Mouse (Mus musculus): ENCODE data around the gene Ccer2. TPM values are rescaled to one million over a fixed set of nuclear protein-coding genes. Genes with fewer than 3 reads are reported as not detected.

Ccer2 gene
- total RNA-seq, 1 experiment = not detected

DNA sequence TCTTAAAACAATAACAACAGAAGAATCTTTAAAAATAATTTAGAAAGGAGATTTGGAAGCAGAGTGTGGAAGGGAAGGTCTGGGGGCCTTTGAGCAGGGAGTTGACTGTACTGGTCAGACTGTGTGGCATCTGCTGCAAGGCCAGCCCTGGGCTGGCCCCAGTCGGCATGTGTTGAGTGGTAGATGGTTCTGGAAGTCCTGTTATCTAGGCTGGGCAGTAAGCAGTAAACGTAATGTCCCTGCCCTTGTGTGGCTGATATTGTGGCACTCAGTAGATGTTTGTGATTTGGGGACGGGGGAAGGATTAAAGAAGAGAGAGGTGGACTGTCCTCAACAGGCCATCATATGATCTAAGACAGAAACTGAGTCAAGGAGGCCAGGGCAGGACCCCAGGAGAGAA lies 14.3 kb downstream of the Ccer2 start:
- H3K9me3 ChIP-seq (ENCODE audit: control insufficient read depth, insufficient read depth, low read depth, low read length) = no peaks in the 10 kb centered on the region
- H3K4me3 ChIP-seq (ENCODE audit: insufficient read depth in 1 of 2, low read depth in 1 of 2, low read length in 2 of 2, poor library complexity in 1 of 2, severe bottlenecking in 1 of 2) = no peak overlapping the region
- H3K9ac ChIP-seq (ENCODE audit: insufficient read depth, low read depth, low read length, poor library complexity, severe bottlenecking) = no peak overlapping the region
- TF ChIP-seq ZNF384 (IDR thresholded peaks at IDR 0.05; ENCODE audit: low read depth, low read length) = no peak
- no peak for TF ChIP-seq CHD2 (IDR thresholded peaks at IDR 0.05; ENCODE audit: low read depth, low read length)
- TF ChIP-seq MAFK (IDR thresholded peaks at IDR 0.05; ENCODE audit: insufficient read depth, low read depth, low read length) = no peak
- TF ChIP-seq ZC3H11A (IDR thresholded peaks at IDR 0.05; ENCODE audit: borderline replicate concordance, low read depth, low read length) = no peak
- TF ChIP-seq HCFC1 (IDR thresholded peaks at IDR 0.05; ENCODE audit: borderline replicate concordance, insufficient read depth, low read length) = no peak
- in situ Hi-C loops (cut with MboI; ENCODE audit: low sequenced_read_pairs in 2 of 2, unreplicated experiment in 2 of 2) = no loop called here
- no peak for DNase-seq (ENCODE audit: low read depth, low spot score)
- H3K36me3 ChIP-seq (ENCODE audit: control insufficient read depth, insufficient read depth, low read length, poor library complexity, severe bottlenecking) = no peaks in the 10 kb centered on the region
- no peak overlapping the region for H3K27ac ChIP-seq (ENCODE audit: insufficient read depth, low read depth, low read length, poor library complexity, severe bottlenecking)
- H3K4me1 ChIP-seq (ENCODE audit: control insufficient read depth in 2 of 2, insufficient read depth in 2 of 2, low read length in 2 of 2, poor library complexity in 1 of 2) = peaks cover 3 to 5% of the 10 kb centered on the region in 2 experiments; a peak in 3 of 4 replicates

DNA sequence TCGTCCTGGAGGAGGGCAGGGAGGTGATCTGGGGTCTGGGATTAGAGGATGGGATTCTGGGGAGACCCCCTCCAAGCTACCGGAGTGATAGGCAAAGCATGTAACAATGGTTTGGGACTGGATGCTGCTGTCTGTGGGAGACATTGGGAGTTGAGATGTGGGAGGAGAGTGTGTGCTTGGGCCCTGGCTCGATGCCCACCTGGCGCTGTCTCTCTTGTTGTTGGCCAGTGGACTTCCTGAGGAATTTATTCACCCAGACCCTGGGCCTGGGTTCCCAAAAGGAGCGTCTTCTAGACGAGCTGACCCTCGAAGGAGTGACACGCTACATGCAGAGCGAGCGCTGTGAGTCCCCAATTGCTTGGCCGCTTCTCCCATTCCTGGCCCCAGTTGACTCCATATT lies 15.9 kb downstream of the Ccer2 start:
- Histone ChIP-seq H3K9me3 (ENCODE audit: control insufficient read depth, insufficient read depth, low read depth, low read length) (no peaks in the 10 kb centered on the region), H3K36me3 (ENCODE audit: control insufficient read depth, insufficient read depth, low read length, poor library complexity, severe bottlenecking) (no peaks in the 10 kb centered on the region), H3K4me3 (ENCODE audit: insufficient read depth in 1 of 2, low read depth in 1 of 2, low read length in 2 of 2, poor library complexity in 1 of 2, severe bottlenecking in 1 of 2) (no peak overlapping the region), H3K27ac (ENCODE audit: insufficient read depth, low read depth, low read length, poor library complexity, severe bottlenecking) (no peak overlapping the region), H3K9ac (ENCODE audit: insufficient read depth, low read depth, low read length, poor library complexity, severe bottlenecking) (no peak overlapping the region), H3K4me1 (ENCODE audit: control insufficient read depth in 2 of 2, insufficient read depth in 2 of 2, low read length in 2 of 2, poor library complexity in 1 of 2) (peaks cover 3 to 5% of the 10 kb centered on the region in 2 experiments; a peak in 3 of 4 replicates)
- TF ChIP-seq CHD2 (IDR thresholded peaks at IDR 0.05; ENCODE audit: low read depth, low read length) (no peak), ZC3H11A (IDR thresholded peaks at IDR 0.05; ENCODE audit: borderline replicate concordance, low read depth, low read length) (no peak)
- no peak for DNase-seq (ENCODE audit: low read depth, low spot score)
- in situ Hi-C loops (cut with MboI; ENCODE audit: low sequenced_read_pairs in 2 of 2, unreplicated experiment in 2 of 2) = no loop called here

GRCm38 (mm10) chr7:28773163-28773562 lies 17.2 kb downstream of the Ccer2 start:
- H3K27ac ChIP-seq (ENCODE audit: insufficient read depth, low read depth, low read length, poor library complexity, severe bottlenecking) = no peak overlapping the region
- TF ChIP-seq CHD2 (IDR thresholded peaks at IDR 0.05; ENCODE audit: low read depth, low read length) = no peak
- TF ChIP-seq ZNF384 (IDR thresholded peaks at IDR 0.05; ENCODE audit: low read depth, low read length) = no peak
- TF ChIP-seq ZC3H11A (IDR thresholded peaks at IDR 0.05; ENCODE audit: borderline replicate concordance, low read depth, low read length) = no peak
- TF ChIP-seq HCFC1 (IDR thresholded peaks at IDR 0.05; ENCODE audit: borderline replicate concordance, insufficient read depth, low read length) = no peak
- TF ChIP-seq MAFK (IDR thresholded peaks at IDR 0.05; ENCODE audit: insufficient read depth, low read depth, low read length) = no peak
- in situ Hi-C loops (cut with MboI; ENCODE audit: low sequenced_read_pairs in 2 of 2, unreplicated experiment in 2 of 2) = no loop called here
- H3K9me3 ChIP-seq (ENCODE audit: control insufficient read depth, insufficient read depth, low read depth, low read length) = no peaks in the 10 kb centered on the region
- H3K36me3 ChIP-seq (ENCODE audit: control insufficient read depth, insufficient read depth, low read length, poor library complexity, severe bottlenecking) = no peaks in the 10 kb centered on the region
- no peak for DNase-seq (ENCODE audit: low read depth, low spot score)
- H3K9ac ChIP-seq (ENCODE audit: insufficient read depth, low read depth, low read length, poor library complexity, severe bottlenecking) = no peak overlapping the region
- no peak overlapping the region for H3K4me3 ChIP-seq (ENCODE audit: insufficient read depth in 1 of 2, low read depth in 1 of 2, low read length in 2 of 2, poor library complexity in 1 of 2, severe bottlenecking in 1 of 2)
- peaks cover 3 to 5% of the 10 kb centered on the region in 2 experiments; a peak in 3 of 4 replicates for H3K4me1 ChIP-seq (ENCODE audit: control insufficient read depth in 2 of 2, insufficient read depth in 2 of 2, low read length in 2 of 2, poor library complexity in 1 of 2)

DNA sequence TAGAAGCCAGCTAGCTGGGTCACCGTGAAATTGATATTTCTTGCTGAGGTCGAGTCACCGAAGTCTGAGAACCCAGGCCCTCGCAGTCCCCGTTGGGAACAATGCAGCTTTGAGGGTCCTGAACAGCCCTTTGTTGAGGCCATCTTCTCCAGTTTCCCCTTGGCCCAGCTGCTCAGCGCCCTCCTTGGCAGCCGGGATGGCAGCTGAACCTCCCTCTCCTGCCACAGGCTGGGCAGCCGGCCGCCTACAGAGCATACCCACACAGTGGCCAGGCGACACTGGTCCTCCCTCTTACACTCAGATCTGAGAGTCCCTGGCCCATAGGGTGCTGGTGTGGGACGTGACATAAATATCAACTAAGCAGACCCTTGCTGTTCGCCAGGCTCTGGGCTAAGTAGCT lies 18.2 kb downstream of the Ccer2 start:
- Histone ChIP-seq H3K9ac (ENCODE audit: insufficient read depth, low read depth, low read length, poor library complexity, severe bottlenecking) (no peak overlapping the region), H3K4me1 (ENCODE audit: control insufficient read depth in 2 of 2, insufficient read depth in 2 of 2, low read length in 2 of 2, poor library complexity in 1 of 2) (peaks cover 3 to 5% of the 10 kb centered on the region in 2 experiments; a peak in 3 of 4 replicates), H3K4me3 (ENCODE audit: insufficient read depth in 1 of 2, low read depth in 1 of 2, low read length in 2 of 2, poor library complexity in 1 of 2, severe bottlenecking in 1 of 2) (no peak overlapping the region), H3K9me3 (ENCODE audit: control insufficient read depth, insufficient read depth, low read depth, low read length) (no peaks in the 10 kb centered on the region), H3K27ac (ENCODE audit: insufficient read depth, low read depth, low read length, poor library complexity, severe bottlenecking) (no peak overlapping the region), H3K36me3 (ENCODE audit: control insufficient read depth, insufficient read depth, low read length, poor library complexity, severe bottlenecking) (no peaks in the 10 kb centered on the region)
- TF ChIP-seq ZC3H11A (IDR thresholded peaks at IDR 0.05; ENCODE audit: borderline replicate concordance, low read depth, low read length) = no peak
- no peak for TF ChIP-seq ZNF384 (IDR thresholded peaks at IDR 0.05; ENCODE audit: low read depth, low read length)
- no peak for TF ChIP-seq CHD2 (IDR thresholded peaks at IDR 0.05; ENCODE audit: low read depth, low read length)
- no peak for TF ChIP-seq HCFC1 (IDR thresholded peaks at IDR 0.05; ENCODE audit: borderline replicate concordance, insufficient read depth, low read length)
- no peak for TF ChIP-seq MAFK (IDR thresholded peaks at IDR 0.05; ENCODE audit: insufficient read depth, low read depth, low read length)
- in situ Hi-C loops (cut with MboI; ENCODE audit: low sequenced_read_pairs in 2 of 2, unreplicated experiment in 2 of 2) = no loop called here
- DNase-seq (ENCODE audit: low read depth, low spot score) = no peak

GRCm38 (mm10) chr7:28775129-28775528 lies 19.2 kb downstream of the Ccer2 start:
- Histone ChIP-seq H3K4me3 (ENCODE audit: insufficient read depth in 1 of 2, low read depth in 1 of 2, low read length in 2 of 2, poor library complexity in 1 of 2, severe bottlenecking in 1 of 2) (no peak overlapping the region), H3K9me3 (ENCODE audit: control insufficient read depth, insufficient read depth, low read depth, low read length) (no peaks in the 10 kb centered on the region), H3K9ac (ENCODE audit: insufficient read depth, low read depth, low read length, poor library complexity, severe bottlenecking) (no peak overlapping the region), H3K4me1 (ENCODE audit: control insufficient read depth in 2 of 2, insufficient read depth in 2 of 2, low read length in 2 of 2, poor library complexity in 1 of 2) (peaks cover 3 to 5% of the 10 kb centered on the region in 2 experiments; a peak in 3 of 4 replicates), H3K27ac (ENCODE audit: insufficient read depth, low read depth, low read length, poor library complexity, severe bottlenecking) (no peak overlapping the region), H3K36me3 (ENCODE audit: control insufficient read depth, insufficient read depth, low read length, poor library complexity, severe bottlenecking) (no peaks in the 10 kb centered on the region)
- no peak for DNase-seq (ENCODE audit: low read depth, low spot score)
- TF ChIP-seq ZNF384 (IDR thresholded peaks at IDR 0.05; ENCODE audit: low read depth, low read length) (no peak), CHD2 (IDR thresholded peaks at IDR 0.05; ENCODE audit: low read depth, low read length) (no peak), HCFC1 (IDR thresholded peaks at IDR 0.05; ENCODE audit: borderline replicate concordance, insufficient read depth, low read length) (no peak), ZC3H11A (IDR thresholded peaks at IDR 0.05; ENCODE audit: borderline replicate concordance, low read depth, low read length) (no peak), MAFK (IDR thresholded peaks at IDR 0.05; ENCODE audit: insufficient read depth, low read depth, low read length) (no peak)
- in situ Hi-C loops (cut with MboI; ENCODE audit: low sequenced_read_pairs in 2 of 2, unreplicated experiment in 2 of 2) = no loop called here
